Mouse (Mus musculus) urinary bladder, postnatal 36 days (tissue): Measurements from ENCODE around the gene 1700016H13Rik.
A peak's percentile ranks its signal among the peaks of the same experiment; 100 is the strongest.

Experiments
- DNase-seq, 2 experiments: peaks; one replicate each; pipeline ENCODE4 v3.0.0; 2022; ENCODE audit warnings: low spot score in 2 of 2, mixed read lengths in 1 of 2

1700016H13Rik gene

GRCm38 (mm10) chr5:103655346-103656118 is at the start of gene 1700016H13Rik:
Gene 1700016H13Rik, minus strand, starts transcription at chr5:103656010.
- peak; percentile 78 to 79 for DNase-seq

GRCm38 (mm10) chr5:103705331-103705730 is 49.5 kb upstream of the 1700016H13Rik start:
- no peak for DNase-seq

GRCm38 (mm10) chr5:103702527-103702926 is 46.7 kb upstream of the 1700016H13Rik start:
- no peak for DNase-seq

- DNase-seq = no peak
These were observed 45.7 kb upstream of the 1700016H13Rik start for GRCm38 (mm10) chr5:103701466-103701865.

- no peak for DNase-seq
These were observed 44.9 kb upstream of the 1700016H13Rik start for GRCm38 (mm10) chr5:103700661-103701060.

- no peak for DNase-seq
These were observed 43.7 kb upstream of the 1700016H13Rik start for GRCm38 (mm10) chr5:103699537-103699936.

GRCm38 (mm10) chr5:103698577-103698976 is 42.8 kb upstream of the 1700016H13Rik start:
- no peak for DNase-seq

GRCm38 (mm10) chr5:103697875-103698491 is 42.2 kb upstream of the 1700016H13Rik start:
- DNase-seq = no peak

GRCm38 (mm10) chr5:103694094-103694493 is 38.3 kb upstream of the 1700016H13Rik start:
- no peak for DNase-seq

GRCm38 (mm10) chr5:103693041-103693641 is 37.3 kb upstream of the 1700016H13Rik start:
- DNase-seq = peak; percentile 29 to 38

GRCm38 (mm10) chr5:103692531-103693040 is 36.8 kb upstream of the 1700016H13Rik start:
- peak in 1 of 2 experiments; percentile 40 for DNase-seq

- DNase-seq = peak; percentile 90 to 93
These were observed 36.1 kb upstream of the 1700016H13Rik start, which contains the start of gene Aff1 for GRCm38 (mm10) chr5:103691624-103692530. Gene Aff1, plus strand, starts transcription at chr5:103692374.

- no peak for DNase-seq
These were observed 35.4 kb upstream of the 1700016H13Rik start for GRCm38 (mm10) chr5:103691171-103691570.

GRCm38 (mm10) chr5:103690190-103690589 is 34.4 kb upstream of the 1700016H13Rik start:
- DNase-seq = no peak

- no peak for DNase-seq
These were observed 33.8 kb upstream of the 1700016H13Rik start for GRCm38 (mm10) chr5:103689645-103690044.

- DNase-seq = no peak
These were observed 26.0 kb upstream of the 1700016H13Rik start for GRCm38 (mm10) chr5:103681824-103682223.

- peak; percentile 66 to 78 for DNase-seq
These were observed 24.6 kb upstream of the 1700016H13Rik start for GRCm38 (mm10) chr5:103680381-103680780.

GRCm38 (mm10) chr5:103678974-103679373 is 23.2 kb upstream of the 1700016H13Rik start:
- DNase-seq = no peak

GRCm38 (mm10) chr5:103677894-103678293 is 22.1 kb upstream of the 1700016H13Rik start:
- no peak for DNase-seq

GRCm38 (mm10) chr5:103676289-103676881 is 20.6 kb upstream of the 1700016H13Rik start:
- no peak for DNase-seq

GRCm38 (mm10) chr5:103674482-103674881 is 18.7 kb upstream of the 1700016H13Rik start:
- DNase-seq = no peak
